Mouse (Mus musculus) urinary bladder, postnatal 10 days (tissue): ENCODE data around the gene Tm2d1.

Source experiments
- DNase-seq: peaks from one replicate; pipeline ENCODE4 v3.0.0; 2022; ENCODE audit warnings: low spot score

The Tm2d1 gene

GRCm38 (mm10) chr4:98321371-98322111 is 61.6 kb downstream of the Tm2d1 start:
- DNase-seq, result no peak

- no peak for DNase-seq
Measured at GRCm38 (mm10) chr4:98318769-98319168, 64.3 kb downstream of the Tm2d1 start.

GRCm38 (mm10) chr4:98317149-98317548 is 66.0 kb downstream of the Tm2d1 start:
- DNase-seq, result no peak
